Mouse (Mus musculus) myocyte (in vitro differentiated cells): Measurements from ENCODE around the gene Kcnq1. TPM values are rescaled to one million over a fixed set of nuclear protein-coding genes. Genes with fewer than 3 reads are reported as not detected.

ENCODE experiments used
- H3K27me3 ChIP-seq: one replicate; pipeline ENCODE4 v1.6.1; 2011; ENCODE audit not compliant: control insufficient read depth, insufficient read depth, insufficient read length
- H3K36me3 ChIP-seq: one replicate; pipeline ENCODE4 v1.6.1; 2011; ENCODE audit not compliant: control insufficient read depth, insufficient read depth
- H3K4me2 ChIP-seq: one replicate; pipeline ENCODE4 v1.6.1; 2011; ENCODE audit warnings: low read depth, control low read depth
- H3K4me3 ChIP-seq: one replicate; pipeline ENCODE4 v1.5.1; 2011; ENCODE audit warnings: mild to moderate bottlenecking, control low read depth, moderate library complexity
- H3K79me2 ChIP-seq: one replicate; pipeline ENCODE4 v1.6.1; 2011; ENCODE audit not compliant: control insufficient read depth, insufficient read depth
- H3ac ChIP-seq: one replicate; pipeline ENCODE4 v1.6.1; 2011; ENCODE audit not compliant: control insufficient read depth, insufficient read length
- CEBPB ChIP-seq: IDR thresholded peaks from 2 replicates; pipeline ENCODE4 v1.6.1; 2011; ENCODE audit warnings: mild to moderate bottlenecking, moderate library complexity; ENCODE audit not compliant: poor library complexity, insufficient read depth, severe bottlenecking
- E2F4 ChIP-seq: IDR thresholded peaks from one replicate; pipeline ENCODE4 v1.6.1; 2011; ENCODE audit warnings: mild to moderate bottlenecking, control low read depth, moderate library complexity; ENCODE audit not compliant: insufficient read depth
- MAX ChIP-seq: IDR thresholded peaks from one replicate; pipeline ENCODE4 v1.6.1; 2011; ENCODE audit warnings: low read depth, mild to moderate bottlenecking, control low read depth
- MYOD1 ChIP-seq, 3 experiments: IDR thresholded peaks; one replicate each; pipeline ENCODE4 v1.6.1; 2011; ENCODE audit warnings: control low read depth in 2 of 3, low read depth in 2 of 3, mild to moderate bottlenecking in 2 of 3, moderate library complexity in 1 of 3; ENCODE audit not compliant: insufficient read length in 2 of 3, control insufficient read depth in 1 of 3
- MYOG ChIP-seq, 3 experiments: IDR thresholded peaks; one replicate each; pipeline ENCODE4 v1.6.1; 2011; ENCODE audit warnings: control low read depth in 2 of 3, low read depth in 2 of 3, mild to moderate bottlenecking in 2 of 3; ENCODE audit not compliant: insufficient read length in 2 of 3, control insufficient read depth in 1 of 3, insufficient read depth in 1 of 3
- POLR2A ChIP-seq: IDR thresholded peaks from one replicate; pipeline ENCODE4 v1.6.1; 2011; ENCODE audit warnings: low read depth, mild to moderate bottlenecking, control low read depth, moderate library complexity; ENCODE audit not compliant: insufficient read length
- POLR2AphosphoS2 ChIP-seq: IDR thresholded peaks from one replicate; pipeline ENCODE4 v1.6.1; 2011; ENCODE audit warnings: low read depth, control low read depth; ENCODE audit not compliant: insufficient read length
- REST ChIP-seq: IDR thresholded peaks from one replicate; pipeline ENCODE4 v1.6.1; 2011; ENCODE audit warnings: mild to moderate bottlenecking, control low read depth, moderate library complexity; ENCODE audit not compliant: insufficient read depth, insufficient read length
- SRF ChIP-seq: IDR thresholded peaks from one replicate; pipeline ENCODE4 v1.6.1; 2011; ENCODE audit warnings: low read depth; ENCODE audit not compliant: control insufficient read depth, insufficient read length
- TCF12 ChIP-seq: IDR thresholded peaks from one replicate; pipeline ENCODE4 v1.6.1; 2011; ENCODE audit warnings: mild to moderate bottlenecking, control low read depth; ENCODE audit not compliant: poor library complexity, insufficient read depth, severe bottlenecking
- TCF3 ChIP-seq: IDR thresholded peaks from one replicate; pipeline ENCODE4 v1.6.1; 2011; ENCODE audit warnings: low read depth, control low read depth; ENCODE audit not compliant: insufficient read length
- USF1 ChIP-seq: IDR thresholded peaks from one replicate; pipeline ENCODE4 v1.6.1; 2011; ENCODE audit warnings: low read depth, mild to moderate bottlenecking, control low read depth, moderate library complexity
- polyA plus RNA-seq: library from polyadenylated mRNA; unstranded; fragments of >200 nt; fragmentation: generic; extraction: Trizol; gene quantifications from one replicate; pipeline ENCODE4 v1.2.1, GENCODE M21; 2012; ENCODE audit warnings: missing spikeins

The Kcnq1 gene
- polyA plus RNA-seq, 1 experiment = 0.12 TPM

GRCm38 (mm10) chr7:143073086-143073485 is 33.1 kb upstream of the Kcnq1 start:
- H3K4me3 ChIP-seq = no peak overlapping the region
- no peak for TF ChIP-seq CEBPB
- TF ChIP-seq REST = no peak
- no peak for TF ChIP-seq TCF3
- no peak for TF ChIP-seq USF1
- TF ChIP-seq POLR2A = no peak
- TF ChIP-seq E2F4 = no peak
- no peak for TF ChIP-seq MYOD1 (IDR thresholded peaks at IDR 0.05; ENCODE audit: control insufficient read depth in 1 of 3, insufficient read length in 2 of 3, low read depth in 2 of 3)
- TF ChIP-seq MYOG (IDR thresholded peaks at IDR 0.05; ENCODE audit: control insufficient read depth in 1 of 3, insufficient read depth in 1 of 3, insufficient read length in 2 of 3, low read depth in 2 of 3) = no peak
- no peak for TF ChIP-seq TCF12
- no peak for TF ChIP-seq POLR2AphosphoS2
- H3K4me2 ChIP-seq = no peak overlapping the region
- no peak overlapping the region for H3ac ChIP-seq
- peaks cover 7% of the 10 kb centered on the region for H3K36me3 ChIP-seq
- no peaks in the 10 kb centered on the region for H3K27me3 ChIP-seq
- H3K79me2 ChIP-seq = peaks cover 12% of the 10 kb centered on the region

DNA sequence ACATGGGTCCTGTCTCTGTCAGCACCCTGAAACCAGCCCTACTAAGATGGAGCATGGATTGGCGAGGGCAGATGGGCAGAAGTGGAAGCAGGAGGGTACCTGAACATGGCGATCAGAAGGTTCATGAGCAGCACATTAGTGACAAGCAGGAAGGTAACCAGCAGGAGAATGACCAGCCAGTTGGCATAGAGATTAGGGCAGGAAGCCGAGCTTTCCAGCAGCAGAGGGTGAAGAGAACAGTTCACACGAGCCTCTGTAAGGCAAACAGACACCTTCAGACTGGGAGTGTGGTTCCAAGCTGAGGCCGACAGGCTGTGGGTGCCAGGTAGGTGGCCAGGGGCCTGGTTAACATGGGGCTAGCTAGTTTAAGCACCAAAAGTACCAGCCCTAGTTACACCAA is 30.8 kb upstream of the Kcnq1 start:
- no peak overlapping the region for H3ac ChIP-seq
- H3K79me2 ChIP-seq = peaks cover 2% of the 10 kb centered on the region
- no peak overlapping the region for H3K4me3 ChIP-seq
- peaks cover 5% of the 10 kb centered on the region for H3K27me3 ChIP-seq
- TF ChIP-seq CEBPB = no peak
- TF ChIP-seq MYOG (IDR thresholded peaks at IDR 0.05; ENCODE audit: control insufficient read depth in 1 of 3, insufficient read depth in 1 of 3, insufficient read length in 2 of 3, low read depth in 2 of 3) = no peak
- TF ChIP-seq USF1 = no peak
- TF ChIP-seq SRF = no peak
- H3K36me3 ChIP-seq = no peaks in the 10 kb centered on the region
- H3K4me2 ChIP-seq = no peak overlapping the region

DNA sequence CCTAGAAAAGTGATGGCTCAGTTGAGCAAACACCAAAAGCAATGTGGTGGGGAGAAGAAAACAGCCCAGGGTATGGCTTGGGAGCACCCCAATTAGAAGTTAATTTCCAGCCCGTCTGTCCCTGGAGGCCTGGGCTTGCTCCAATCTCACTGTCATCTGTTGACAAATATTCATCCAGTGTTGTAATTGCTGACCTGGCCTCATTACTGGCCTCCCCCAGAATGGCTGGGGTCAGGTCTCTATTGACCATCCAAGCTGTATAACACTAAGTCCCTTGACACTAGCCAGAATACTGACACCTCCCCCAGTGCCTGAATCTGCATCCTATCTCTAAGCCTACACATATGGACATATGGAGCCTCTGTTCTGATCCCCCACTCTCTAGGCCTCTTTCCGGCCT is 28.8 kb upstream of the Kcnq1 start:
- H3K36me3 ChIP-seq = no peaks in the 10 kb centered on the region
- H3K79me2 ChIP-seq = no peaks in the 10 kb centered on the region
- no peak for TF ChIP-seq POLR2AphosphoS2
- no peak for TF ChIP-seq USF1
- TF ChIP-seq MYOD1 (IDR thresholded peaks at IDR 0.05; ENCODE audit: control insufficient read depth in 1 of 3, insufficient read length in 2 of 3, low read depth in 2 of 3) = no peak
- no peak for TF ChIP-seq SRF
- no peak for TF ChIP-seq CEBPB
- no peak for TF ChIP-seq REST
- no peak for TF ChIP-seq TCF3
- no peak for TF ChIP-seq POLR2A
- no peak overlapping the region for H3K4me2 ChIP-seq
- H3ac ChIP-seq = no peak overlapping the region
- no peak overlapping the region for H3K4me3 ChIP-seq
- peaks cover 8% of the 10 kb centered on the region for H3K27me3 ChIP-seq

DNA sequence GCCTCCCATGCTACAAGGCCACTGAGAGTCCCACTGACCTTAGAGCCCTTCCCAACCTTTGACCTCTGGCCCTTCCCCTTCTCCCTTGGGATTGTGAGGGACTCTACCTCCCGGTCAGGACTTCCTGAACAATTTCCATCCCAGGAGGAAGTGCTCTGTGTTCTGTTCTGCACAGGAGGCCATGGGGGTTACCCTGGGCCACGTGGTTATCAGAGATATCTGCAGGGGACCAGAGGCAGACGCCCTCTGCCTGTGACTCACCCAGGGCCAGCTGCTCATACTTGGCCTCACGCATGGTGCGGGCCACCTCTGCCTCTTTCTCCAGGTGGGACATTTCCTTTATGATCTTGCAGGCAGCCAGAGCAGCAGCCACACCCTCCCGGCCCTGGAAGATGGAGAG is 24.1 kb upstream of the Kcnq1 start:
- Histone ChIP-seq H3K27me3 (peaks cover 8% of the 10 kb centered on the region), H3K4me2 (no peak overlapping the region), H3K4me3 (no peak overlapping the region), H3K79me2 (no peaks in the 10 kb centered on the region), H3ac (no peak overlapping the region), H3K36me3 (no peaks in the 10 kb centered on the region)
- no peak for TF ChIP-seq TCF12
- TF ChIP-seq USF1 = peak; percentile 11
- TF ChIP-seq MYOD1 (IDR thresholded peaks at IDR 0.05; ENCODE audit: control insufficient read depth in 1 of 3, insufficient read length in 2 of 3, low read depth in 2 of 3) = peak in 1 of 3 experiments; percentile 47

DNA sequence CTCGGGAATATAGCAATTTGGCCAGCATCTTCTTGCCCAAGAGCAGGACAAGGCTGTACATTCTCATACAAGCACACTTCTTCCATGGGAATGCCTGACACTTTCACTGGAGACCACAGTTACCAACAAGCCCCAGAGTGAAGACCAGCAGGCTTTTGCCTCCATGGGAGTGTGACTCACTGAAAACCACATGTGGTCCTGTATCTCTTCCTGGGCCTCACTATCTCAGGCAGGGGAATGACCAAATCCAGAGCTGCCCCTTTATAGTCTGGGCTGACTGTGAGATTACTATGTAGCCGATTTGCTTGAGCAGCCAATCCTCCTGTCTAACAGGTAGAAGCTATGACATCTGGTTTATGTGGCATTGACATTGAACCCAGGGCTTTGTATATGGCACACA is 22.5 kb upstream of the Kcnq1 start:
- no peak overlapping the region for H3K4me2 ChIP-seq
- no peak overlapping the region for H3ac ChIP-seq
- H3K27me3 ChIP-seq = peaks cover 11% of the 10 kb centered on the region
- no peaks in the 10 kb centered on the region for H3K36me3 ChIP-seq
- H3K4me3 ChIP-seq = no peak overlapping the region
- TF ChIP-seq POLR2A (no peak), REST (no peak), TCF12 (no peak), MAX (no peak), MYOD1 (IDR thresholded peaks at IDR 0.05; ENCODE audit: control insufficient read depth in 1 of 3, insufficient read length in 2 of 3, low read depth in 2 of 3) (no peak), TCF3 (no peak), CEBPB (no peak), MYOG (IDR thresholded peaks at IDR 0.05; ENCODE audit: control insufficient read depth in 1 of 3, insufficient read depth in 1 of 3, insufficient read length in 2 of 3, low read depth in 2 of 3) (no peak), E2F4 (no peak), POLR2AphosphoS2 (no peak), USF1 (no peak), SRF (no peak)
- no peaks in the 10 kb centered on the region for H3K79me2 ChIP-seq
